ENCODE assay signal across 8 mouse cellular contexts in genomic region chr19:45016341-45017215, GRCm38 (mm10). TPM values are rescaled to one million over a fixed set of nuclear protein-coding genes. Genes with fewer than 3 reads are reported as not detected.
A peak's percentile ranks its signal among the peaks of the same experiment; 100 is the strongest.
DNase-seq lines count a peak whose midpoint lies in the region; TF ChIP-seq lines count a peak whose summit lies in the region.

No protein-coding gene starts in this region.

- H3K79me2 ChIP-seq in myocyte (ENCODE audit: control insufficient read depth, insufficient read depth) = peaks cover 43% of the 10 kb centered on the region

- H3K4me1 ChIP-seq in testis, adult 2 months (ENCODE audit: control insufficient read depth, insufficient read depth, low read length) = peaks cover 30% of the 10 kb centered on the region

- H3K36me3 ChIP-seq in myocyte (ENCODE audit: control insufficient read depth, insufficient read depth) = no peaks in the 10 kb centered on the region
- H3K36me3 ChIP-seq in testis, adult 2 months (ENCODE audit: control insufficient read depth, insufficient read depth, low read length) = no peaks in the 10 kb centered on the region

- H3K4me2 ChIP-seq in myocyte (ENCODE audit: low read depth) = peak overlapping the region; percentile 90

- TF ChIP-seq POLR2A in myocyte (IDR thresholded peaks at IDR 0.05; ENCODE audit: insufficient read length, low read depth) = peak; percentile 76
- peak; percentile 30; the same call in 1 of the 2 replicates for TF ChIP-seq POLR2A in testis, adult 2 months (IDR thresholded peaks at IDR 0.05; ENCODE audit: control insufficient read depth, low read depth, low read length)

- TF ChIP-seq CTCF in testis, adult 2 months (IDR thresholded peaks at IDR 0.05; ENCODE audit: control insufficient read depth, insufficient read depth, insufficient replicate concordance, low read depth, low read length) = no peak

- peak overlapping the region; percentile 87 for H3K4me3 ChIP-seq in myocyte
- peak overlapping the region; percentile 93 for H3K4me3 ChIP-seq in testis, adult 2 months (ENCODE audit: control insufficient read depth, low read depth, low read length)

- peak overlapping the region; percentile 86 for H3K27ac ChIP-seq in testis, adult 2 months (ENCODE audit: control insufficient read depth, insufficient read depth, low read depth, low read length)

- DNase-seq in urinary bladder, adult 18-20 months (ENCODE audit: low spot score in 2 of 2) = peak; percentile 46 to 50
- DNase-seq in urinary bladder, postnatal 10 days (ENCODE audit: low spot score) = no peak
- peak; percentile 82 for DNase-seq in embryo, embryonic 11 days
- peak; percentile 91 to 92 for DNase-seq in heart, adult 18-20 months
- DNase-seq in kidney, adult 11 months = peak; percentile 88
- peak; percentile 55 for DNase-seq in liver

- peak overlapping the region; percentile 86 for H3ac ChIP-seq in myocyte (ENCODE audit: control insufficient read depth, insufficient read length)

- H3K27me3 ChIP-seq in myocyte (ENCODE audit: control insufficient read depth, insufficient read depth, insufficient read length) = no peaks in the 10 kb centered on the region
- H3K27me3 ChIP-seq in testis, adult 2 months (ENCODE audit: control insufficient read depth, insufficient read depth, low read length) = peaks cover 3% of the 10 kb centered on the region

TF ChIP-seq in myocyte, 11 proteins besides CTCF, POLR2A, EP300 and RAD21:
- 0 out of 2 replicates have a peak, but pooled peaks have one; percentile 23 for TF ChIP-seq CEBPB (IDR thresholded peaks at IDR 0.05; ENCODE audit: insufficient read depth, poor library complexity, severe bottlenecking)
- peak; percentile 39 to 89 (median 63) for TF ChIP-seq MYOD1 (IDR thresholded peaks at IDR 0.05; ENCODE audit: control insufficient read depth in 1 of 3, insufficient read length in 2 of 3, low read depth in 2 of 3)
- TF ChIP-seq MAX (IDR thresholded peaks at IDR 0.05; ENCODE audit: low read depth) = no peak
- TF ChIP-seq REST (IDR thresholded peaks at IDR 0.05; ENCODE audit: insufficient read depth, insufficient read length) = no peak
- TF ChIP-seq TCF12 (IDR thresholded peaks at IDR 0.05; ENCODE audit: insufficient read depth, poor library complexity, severe bottlenecking) = no peak
- TF ChIP-seq POLR2AphosphoS2 (IDR thresholded peaks at IDR 0.05; ENCODE audit: insufficient read length, low read depth) = peak; percentile 63
- TF ChIP-seq E2F4 (IDR thresholded peaks at IDR 0.05; ENCODE audit: insufficient read depth) = no peak
- peak; percentile 38 for TF ChIP-seq TCF3 (IDR thresholded peaks at IDR 0.05; ENCODE audit: insufficient read length, low read depth)
- TF ChIP-seq SRF (IDR thresholded peaks at IDR 0.05; ENCODE audit: control insufficient read depth, insufficient read length, low read depth) = no peak
- TF ChIP-seq MYOG (IDR thresholded peaks at IDR 0.05; ENCODE audit: control insufficient read depth in 1 of 3, insufficient read depth in 1 of 3, insufficient read length in 2 of 3, low read depth in 2 of 3) = peak; percentile 52 to 91 (median 80)
- peak; percentile 97 for TF ChIP-seq USF1 (IDR thresholded peaks at IDR 0.05; ENCODE audit: low read depth)

RNA-seq across cellular contexts. Expression of gene Lzts2, which starts 2.4 kb away (rescaled TPM):
- 10 to 100 TPM; 55.3 to 58.9 TPM for total RNA-seq in heart, adult 18-20 months (2021)
- polyA plus RNA-seq in myocyte (2012; fragmentation: generic; extraction: Trizol) = 66.1 TPM
- 36.2 and 42.3 TPM in 2 replicates for polyA plus RNA-seq in testis, adult 2 months (2012; rRNA removed)

RNA-seq across cellular contexts. Expression of gene Mrpl43, which starts 10.3 kb away (rescaled TPM):
- total RNA-seq in heart, adult 18-20 months (2021) = 10 to 100 TPM; 54.3 to 58.2 TPM
- 81.3 TPM for polyA plus RNA-seq in myocyte (2012; fragmentation: generic; extraction: Trizol)
- 43.4 and 46.8 TPM in 2 replicates for polyA plus RNA-seq in testis, adult 2 months (2012; rRNA removed)

RNA-seq across cellular contexts. Expression of gene Twnk, which starts 11.1 kb away (rescaled TPM):
- 10 to 100 TPM; 32.5 to 32.8 TPM for total RNA-seq in heart, adult 18-20 months (2021)
- 13.5 TPM for polyA plus RNA-seq in myocyte (2012; fragmentation: generic; extraction: Trizol)
- 5.2 and 6.2 TPM in 2 replicates for polyA plus RNA-seq in testis, adult 2 months (2012; rRNA removed)

RNA-seq across cellular contexts. Expression of gene Sema4g, which starts 27.7 kb away (rescaled TPM):
- under 1 TPM; 0.28 to 0.50 TPM for total RNA-seq in heart, adult 18-20 months (2021)
- polyA plus RNA-seq in myocyte (2012; fragmentation: generic; extraction: Trizol) = 0.43 TPM
- polyA plus RNA-seq in testis, adult 2 months (2012; rRNA removed) = 11.2 and 12.5 TPM in 2 replicates

RNA-seq across cellular contexts. Expression of gene Pdzd7, which starts 28.9 kb away (rescaled TPM):
- total RNA-seq in heart, adult 18-20 months (2021) = not detected
- polyA plus RNA-seq in myocyte (2012; fragmentation: generic; extraction: Trizol) = 5.0 TPM
- polyA plus RNA-seq in testis, adult 2 months (2012; rRNA removed) = 1.0 and 1.1 TPM in 2 replicates
